Mouse (Mus musculus) kidney, postnatal 0 days (tissue): ENCODE measurements at regions not wholly inside any gene's neighbourhood (a gene's known extent, or its start where the extent isn't known, plus 50 kb on each side); places are given as distances from the start of the nearest gene placed in this dataset.
"Not testable (repeated sequence)": the region's sequence is repeated elsewhere in the genome, so short reads cannot be mapped to it uniquely, and the experiment has no call there.

Experiments
- ATAC-seq: fragments of 200-750 bp; cut with Nextera tagmentation; replicated peaks from 2 replicates; pipeline ENCODE4 v1.8.0; 2017; ENCODE audit warnings: low read depth, moderate number of reproducible peaks, moderate TSS enrichment, moderate library complexity; ENCODE audit not compliant: low FRiP score
- DNase-seq: peaks from one replicate; pipeline ENCODE4 v3.0.0-alpha.2; 2016; ENCODE audit warnings: low spot score
- H3K27ac ChIP-seq: fragments of 300-500 bp; sonication (generic); 2 replicates; pipeline ENCODE4 v1.5.1; 2014; ENCODE audit warnings: mild to moderate bottlenecking
- H3K27me3 ChIP-seq: fragments of 300-500 bp; sonication (generic); 2 replicates; pipeline ENCODE4 v1.6.1; 2014; ENCODE audit warnings: low read length, mixed read lengths; ENCODE audit not compliant: insufficient read depth
- H3K36me3 ChIP-seq: fragments of 300-500 bp; sonication (generic); 2 replicates; pipeline ENCODE4 v1.6.1; 2014; ENCODE audit warnings: low read length, mixed read lengths; ENCODE audit not compliant: insufficient read depth
- H3K4me1 ChIP-seq: fragments of 300-500 bp; sonication (generic); replicated peaks from 2 replicates; pipeline ENCODE4 v1.6.1; 2014; ENCODE audit warnings: antibody characterized with exemption, low read length, mixed read lengths; ENCODE audit not compliant: insufficient read depth
- H3K4me2 ChIP-seq: fragments of 300-500 bp; sonication (generic); 2 replicates; pipeline ENCODE4 v1.6.1; 2014; ENCODE audit warnings: mild to moderate bottlenecking, low read length, moderate library complexity, mixed read lengths
- H3K4me3 ChIP-seq: fragments of 300-500 bp; sonication (generic); replicated peaks from 2 replicates; pipeline ENCODE4 v1.5.1; 2014; ENCODE audit warnings: low read depth, low read length
- H3K9ac ChIP-seq: fragments of 300-500 bp; sonication (generic); 2 replicates; pipeline ENCODE4 v1.6.1; 2014; ENCODE audit warnings: low read depth, low read length
- H3K9me3 ChIP-seq: fragments of 300-500 bp; sonication (generic); replicated peaks from 2 replicates; pipeline ENCODE4 v1.6.1; 2016; ENCODE audit warnings: low read length, inconsistent platforms, mixed read lengths
- CTCF ChIP-seq: IDR thresholded peaks from 2 replicates; pipeline ENCODE4 v1.5.1; 2016; ENCODE audit warnings: antibody characterized with exemption, low read depth, mild to moderate bottlenecking, moderate library complexity
- WGBS: fragments of 180-500 bp; shearing (Covaris S2); extraction: QIAGEN DNeasy Blood & Tissue Kit; methylation state at CpG from one replicate; pipeline ENCODE4 v1.1.7; 2014; 5-methylcytosine and 5-hydroxymethylcytosine counted together

GRCm38 (mm10) chr5:63534197-63534596 lies 114.7 kb upstream of the Nwd2 start:
- H3K36me3 ChIP-seq = no peaks in the 10 kb centered on the region
- no peaks in the 10 kb centered on the region for H3K4me1 ChIP-seq
- H3K4me2 ChIP-seq = no peak overlapping the region
- H3K9me3 ChIP-seq = no peaks in the 10 kb centered on the region
- H3K27ac ChIP-seq = no peak overlapping the region
- DNase-seq = no peak
- H3K9ac ChIP-seq = no peak overlapping the region
- H3K4me3 ChIP-seq = no peak overlapping the region
- TF ChIP-seq CTCF = no peak
- 33% methylated on average over 7 of the region's 7 CpGs for WGBS
- H3K27me3 ChIP-seq = no peaks in the 10 kb centered on the region
- no peak for ATAC-seq

- ATAC-seq = no peak
- no peak for DNase-seq
- WGBS = 87% methylated on average over 6 of the region's 6 CpGs
Measured at GRCm38 (mm10) chr5:63540530-63540929, 108.4 kb upstream of the Nwd2 start.

GRCm38 (mm10) chr5:63545482-63545881 lies 103.4 kb upstream of the Nwd2 start:
- no peak overlapping the region for H3K9ac ChIP-seq
- no peak for TF ChIP-seq CTCF
- WGBS = 94% methylated on average over 2 of the region's 2 CpGs

More at GRCm38 (mm10) chr5:63540530-63540929, 108.4 kb upstream of the Nwd2 start:
- peak; percentile 45; the same call in 1 of the 2 replicates for TF ChIP-seq CTCF
- no peaks in the 10 kb centered on the region for H3K4me1 ChIP-seq
- no peaks in the 10 kb centered on the region for H3K27me3 ChIP-seq
- H3K27ac ChIP-seq = no peak overlapping the region
- H3K4me3 ChIP-seq = no peak overlapping the region
- no peaks in the 10 kb centered on the region for H3K36me3 ChIP-seq
- H3K9me3 ChIP-seq = no peaks in the 10 kb centered on the region
- H3K9ac ChIP-seq = no peak overlapping the region
- H3K4me2 ChIP-seq = no peak overlapping the region

GRCm38 (mm10) chr5:63565891-63566290 lies 83.0 kb upstream of the Nwd2 start:
- not testable (repeated sequence) for H3K9me3 ChIP-seq, H3K4me1 ChIP-seq, H3K4me3 ChIP-seq, H3K36me3 ChIP-seq, ATAC-seq, H3K27ac ChIP-seq, DNase-seq, H3K4me2 ChIP-seq, H3K9ac ChIP-seq, H3K27me3 ChIP-seq

More at GRCm38 (mm10) chr5:63545482-63545881, 103.4 kb upstream of the Nwd2 start:
- no peak overlapping the region for H3K27ac ChIP-seq
- H3K36me3 ChIP-seq = no peaks in the 10 kb centered on the region
- no peaks in the 10 kb centered on the region for H3K27me3 ChIP-seq
- no peak for ATAC-seq
- H3K9me3 ChIP-seq = no peaks in the 10 kb centered on the region
- no peak for DNase-seq
- no peaks in the 10 kb centered on the region for H3K4me1 ChIP-seq
- H3K4me3 ChIP-seq = no peak overlapping the region
- no peak overlapping the region for H3K4me2 ChIP-seq

- DNase-seq = no peak
- 100% methylated on average over 1 of the region's 1 CpGs for WGBS
- H3K4me2 ChIP-seq = no peak overlapping the region
- H3K4me1 ChIP-seq = no peaks in the 10 kb centered on the region
- no peak for TF ChIP-seq CTCF
- H3K36me3 ChIP-seq = no peaks in the 10 kb centered on the region
- H3K27me3 ChIP-seq = no peaks in the 10 kb centered on the region
- no peak overlapping the region for H3K4me3 ChIP-seq
- H3K27ac ChIP-seq = no peak overlapping the region
- no peak overlapping the region for H3K9ac ChIP-seq
- no peaks in the 10 kb centered on the region for H3K9me3 ChIP-seq
- no peak for ATAC-seq
Measured at GRCm38 (mm10) chr5:63575401-63575800, 73.5 kb upstream of the Nwd2 start.

- no peak for TF ChIP-seq CTCF
- 54% methylated on average over 2 of the region's 2 CpGs for WGBS
- no peak for DNase-seq
- H3K27ac ChIP-seq = no peak overlapping the region
- H3K9me3 ChIP-seq = no peaks in the 10 kb centered on the region
- no peak overlapping the region for H3K9ac ChIP-seq
- H3K27me3 ChIP-seq = no peaks in the 10 kb centered on the region
- H3K4me2 ChIP-seq = no peak overlapping the region
- no peak for ATAC-seq
- no peaks in the 10 kb centered on the region for H3K36me3 ChIP-seq
- H3K4me3 ChIP-seq = no peak overlapping the region
- H3K4me1 ChIP-seq = no peaks in the 10 kb centered on the region
Measured at GRCm38 (mm10) chr5:63579409-63579808, 69.5 kb upstream of the Nwd2 start.

GRCm38 (mm10) chr5:63587051-63587450 lies 61.9 kb upstream of the Nwd2 start:
- ATAC-seq = no peak
- H3K27me3 ChIP-seq = no peaks in the 10 kb centered on the region
- no peaks in the 10 kb centered on the region for H3K36me3 ChIP-seq
- no peak for TF ChIP-seq CTCF
- no peak overlapping the region for H3K4me2 ChIP-seq
- 79% methylated on average over 4 of the region's 4 CpGs for WGBS
- no peak overlapping the region for H3K4me3 ChIP-seq
- no peak for DNase-seq
- H3K9ac ChIP-seq = no peak overlapping the region
- H3K4me1 ChIP-seq = no peaks in the 10 kb centered on the region
- H3K27ac ChIP-seq = no peak overlapping the region
- H3K9me3 ChIP-seq = no peaks in the 10 kb centered on the region
